Mouse (Mus musculus) kidney, postnatal 25 days (tissue): ENCODE measurements around the gene Asb10.
A peak's percentile ranks its signal among the peaks of the same experiment; 100 is the strongest.

Experiments used
- DNase-seq, 2 experiments: peaks; one replicate each; pipeline ENCODE4 v3.0.0; 2021; ENCODE audit warnings: mixed read lengths in 2 of 2

Asb10 gene

DNA sequence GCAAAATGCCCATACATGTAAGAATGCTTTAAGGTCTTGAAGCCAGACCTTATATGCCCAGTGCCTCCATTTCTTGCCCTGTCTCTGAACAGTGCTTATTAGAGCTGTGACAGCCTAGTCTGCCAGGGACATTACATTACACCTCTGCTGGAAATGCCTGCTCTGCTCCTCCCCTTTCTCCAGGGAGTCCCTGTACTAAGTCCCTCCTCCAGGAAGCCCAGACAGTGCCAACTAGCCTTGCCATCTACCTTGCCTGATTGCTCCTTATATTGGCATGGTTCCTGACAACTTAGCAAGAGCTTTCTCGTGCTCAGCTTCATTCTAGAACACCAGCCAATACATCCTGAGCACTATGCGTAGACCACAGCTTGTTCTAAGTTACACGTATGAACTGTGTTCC is 5.0 kb downstream of the Asb10 start:
- no peak for DNase-seq

- peak in 1 of 2 experiments; percentile 22 for DNase-seq
These were observed 6.5 kb downstream of the Asb10 start for GRCm38 (mm10) chr5:24534292-24534691.

- DNase-seq, result no peak
These were observed 7.4 kb downstream of the Asb10 start for GRCm38 (mm10) chr5:24533391-24533790.

GRCm38 (mm10) chr5:24530042-24530689 is 10.6 kb downstream of the Asb10 start:
- DNase-seq, result peak; percentile 89 to 95

GRCm38 (mm10) chr5:24527780-24528179 is 13.0 kb downstream of the Asb10 start:
- no peak for DNase-seq

DNA sequence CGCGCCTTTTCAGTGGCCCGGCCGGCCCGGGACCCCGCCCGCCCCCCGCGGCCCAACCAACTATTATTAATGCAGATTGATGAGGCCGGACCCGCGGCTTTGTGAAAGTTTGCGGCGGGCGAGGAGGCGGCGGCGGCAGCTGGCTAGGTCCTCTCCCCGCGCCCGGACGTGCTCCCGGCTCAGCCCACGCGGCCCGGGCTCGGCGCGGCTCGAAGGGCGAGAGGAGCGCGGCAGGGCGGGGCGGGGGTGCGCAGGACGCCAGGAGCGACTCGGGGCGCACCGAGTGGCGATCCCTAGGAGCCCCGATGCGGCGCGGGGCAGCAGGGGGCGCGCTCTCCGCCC is 13.9 kb downstream of the Asb10 start, which contains the start of gene Gbx1:
Gene Gbx1 (minus strand): TSS at position 314 of the 342 bp plus-strand sequence.
- no peak for DNase-seq

DNA sequence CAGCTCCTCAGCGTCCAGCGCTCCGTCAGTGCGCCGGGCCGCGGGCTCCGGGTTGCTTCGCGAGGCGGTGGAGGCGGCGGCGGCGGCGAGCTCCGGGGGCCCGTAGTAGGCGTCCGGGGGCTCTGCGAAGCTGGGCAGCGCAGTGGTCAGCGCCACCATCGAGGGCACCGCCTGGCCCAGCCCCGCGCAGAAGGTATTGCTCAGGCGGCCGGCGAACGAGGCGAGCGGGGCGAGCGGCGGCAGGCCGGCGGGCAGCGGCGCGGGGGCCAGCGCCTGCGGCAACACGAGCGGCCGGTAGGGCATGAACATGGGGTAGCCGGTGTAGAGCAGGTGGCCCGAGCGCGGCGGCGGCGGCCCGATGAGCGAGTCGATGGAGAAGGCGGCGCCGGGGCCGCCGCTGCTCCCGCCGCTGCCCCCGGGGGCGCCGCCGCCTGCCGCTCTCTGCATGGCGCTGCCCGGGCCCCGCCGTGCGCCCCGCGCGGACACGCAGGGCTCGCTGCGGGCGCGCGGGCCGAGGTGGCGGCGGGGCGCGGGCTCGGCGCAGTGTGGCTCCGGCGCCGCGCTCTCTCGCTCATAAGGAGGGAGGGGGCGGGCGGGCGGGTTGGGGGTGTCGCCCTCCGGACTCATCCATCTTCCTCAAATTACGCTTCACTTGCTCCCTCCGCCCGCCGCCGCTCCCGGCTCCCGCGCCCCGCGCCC is 14.4 kb downstream of the Asb10 start:
- no peak for DNase-seq

DNA sequence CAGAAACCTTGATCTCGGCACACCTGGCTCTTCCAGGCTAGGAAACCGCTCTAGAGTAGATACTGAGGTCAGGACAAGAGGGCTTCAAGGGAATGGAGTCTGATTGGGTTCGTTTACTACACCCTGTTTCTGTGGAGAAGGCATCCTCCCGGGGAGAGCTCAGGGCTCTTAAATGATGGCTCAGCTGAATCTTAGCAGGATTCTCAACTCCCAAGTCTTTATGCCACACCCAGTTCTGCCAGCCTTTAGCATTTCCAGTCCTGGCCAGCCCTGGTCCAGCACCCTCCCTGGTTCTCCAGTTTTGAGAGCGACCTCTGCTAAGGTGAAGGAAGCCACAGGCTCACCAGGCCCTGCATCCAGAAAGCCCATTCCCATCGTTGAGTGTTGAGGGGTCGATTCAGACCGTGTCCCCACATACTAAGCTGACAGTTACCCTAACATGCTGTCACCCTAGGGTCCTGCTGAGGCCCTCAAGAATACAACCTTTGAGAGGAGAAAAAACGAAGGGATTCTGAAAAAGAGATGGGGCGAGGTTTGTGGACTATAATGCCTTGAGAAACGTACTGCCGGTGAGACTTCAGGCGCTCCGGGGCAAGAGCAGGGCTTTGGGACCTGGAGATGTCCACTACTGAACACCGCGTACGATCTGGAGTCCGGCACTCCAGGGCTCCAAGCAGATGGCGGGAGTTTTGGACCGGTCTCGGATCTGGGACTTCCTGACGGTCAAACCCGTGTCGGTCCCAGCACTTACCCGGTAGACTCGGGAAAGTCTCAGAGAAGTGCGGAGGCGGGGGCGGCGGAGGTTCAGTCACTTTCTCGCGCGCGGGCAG is 15.2 kb downstream of the Asb10 start:
- no peak for DNase-seq

DNA sequence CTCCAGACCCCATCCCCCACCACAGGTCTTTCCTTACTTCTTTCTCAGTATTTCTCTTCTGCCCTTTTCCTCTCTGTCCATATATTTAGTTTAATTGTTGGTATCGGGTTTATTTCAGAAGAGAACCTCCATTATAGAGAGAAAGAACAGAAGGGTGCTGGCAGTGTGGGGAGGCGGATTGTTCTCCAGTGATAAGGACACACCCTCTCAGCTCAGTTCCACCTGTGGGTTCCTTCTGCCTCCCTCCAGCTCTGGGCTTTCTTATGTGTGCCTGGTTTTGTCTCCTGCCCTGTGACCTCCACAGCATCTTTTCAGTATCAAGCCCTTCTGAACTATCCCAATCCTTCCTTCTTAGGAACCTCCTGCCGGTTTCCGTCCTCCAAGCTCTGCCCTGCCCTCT is 16.3 kb downstream of the Asb10 start:
- no peak for DNase-seq

DNA sequence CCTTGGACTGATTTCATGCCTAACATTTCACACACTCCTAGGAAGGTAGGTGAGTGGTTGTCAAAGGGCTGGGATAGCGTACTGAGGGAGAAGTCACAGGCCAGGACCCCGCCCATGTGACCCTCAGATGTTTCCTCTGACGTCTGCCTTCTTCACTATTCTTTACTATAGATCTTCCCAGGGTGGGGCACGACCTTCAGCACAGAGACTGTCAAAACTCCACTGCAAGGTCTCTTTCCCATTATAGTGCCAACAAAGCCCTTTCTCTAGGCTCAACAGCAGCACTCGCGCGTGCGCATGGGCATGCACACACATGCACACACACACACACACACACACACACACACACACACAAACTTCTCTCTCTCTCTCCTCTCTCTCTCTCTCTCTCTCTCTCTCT is 17.0 kb downstream of the Asb10 start:
- no peak for DNase-seq

- DNase-seq, result no peak
These were observed 19.4 kb downstream of the Asb10 start for GRCm38 (mm10) chr5:24521366-24521765.

DNA sequence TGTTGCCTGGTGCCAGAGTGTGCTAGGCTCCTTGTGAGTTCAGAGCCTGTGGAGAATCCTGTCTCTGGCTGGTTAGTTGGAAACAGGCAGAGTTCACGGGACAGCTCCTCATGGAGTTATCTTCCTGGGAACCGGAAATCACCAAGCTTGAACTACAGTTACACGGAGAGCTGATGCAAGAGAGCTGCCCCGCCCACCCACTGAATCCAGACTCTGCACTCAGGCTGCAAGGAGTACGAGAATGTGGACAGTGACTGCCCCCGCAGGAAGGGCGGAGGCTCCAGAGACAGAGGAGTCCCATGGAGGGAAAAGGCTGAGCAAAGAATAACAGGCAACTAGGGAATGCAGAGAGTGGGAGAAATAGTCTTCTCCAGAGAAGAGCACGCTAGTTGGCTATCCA is 28.5 kb downstream of the Asb10 start:
- DNase-seq, result peak; percentile 45 to 78

GRCm38 (mm10) chr5:24510635-24511034 is 30.1 kb downstream of the Asb10 start:
- DNase-seq, result peak; percentile 56 to 71

GRCm38 (mm10) chr5:24508406-24508805 is 32.4 kb downstream of the Asb10 start:
- DNase-seq, result no peak

DNA sequence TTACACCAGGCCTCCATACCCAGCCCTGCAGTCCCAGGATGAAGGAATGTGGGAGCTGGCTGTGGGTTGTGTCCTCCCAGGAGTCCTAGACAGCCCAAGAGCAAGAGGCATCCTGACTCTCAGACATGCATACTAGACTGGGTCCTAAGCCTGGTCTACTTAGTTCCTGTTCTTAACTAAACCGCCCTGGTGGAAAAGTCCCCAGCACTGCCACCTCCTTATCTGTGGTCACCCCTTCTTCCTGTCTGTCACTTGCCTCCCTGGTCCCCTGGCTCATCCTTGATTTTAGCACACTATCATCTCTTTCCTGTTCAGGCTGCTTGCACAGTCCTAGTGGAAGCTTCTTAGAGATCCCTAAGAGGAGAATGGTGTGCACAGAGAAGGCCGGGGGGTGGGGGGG is 35.3 kb downstream of the Asb10 start:
- DNase-seq, result no peak

DNA sequence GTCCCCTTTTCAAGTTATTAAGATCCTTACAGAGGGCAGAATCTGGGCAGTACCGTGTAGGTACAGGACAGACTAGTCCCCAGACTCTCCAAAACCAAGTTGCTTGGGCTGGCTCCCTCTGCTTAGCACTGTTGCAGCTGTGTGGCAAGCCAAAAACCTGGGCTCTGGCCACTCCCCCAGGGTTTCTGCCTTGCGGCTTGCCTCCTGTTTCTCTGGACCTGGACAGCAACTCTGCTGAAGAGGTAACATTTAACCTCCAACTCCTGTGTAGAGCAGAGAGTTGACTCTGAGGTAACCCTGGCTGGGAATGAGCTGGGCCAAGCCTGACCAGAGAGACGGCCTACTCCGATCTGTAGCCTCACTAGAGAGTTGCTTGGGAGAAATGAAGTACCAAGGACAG is 38.0 kb downstream of the Asb10 start:
- DNase-seq, result peak; percentile 56 to 71

DNA sequence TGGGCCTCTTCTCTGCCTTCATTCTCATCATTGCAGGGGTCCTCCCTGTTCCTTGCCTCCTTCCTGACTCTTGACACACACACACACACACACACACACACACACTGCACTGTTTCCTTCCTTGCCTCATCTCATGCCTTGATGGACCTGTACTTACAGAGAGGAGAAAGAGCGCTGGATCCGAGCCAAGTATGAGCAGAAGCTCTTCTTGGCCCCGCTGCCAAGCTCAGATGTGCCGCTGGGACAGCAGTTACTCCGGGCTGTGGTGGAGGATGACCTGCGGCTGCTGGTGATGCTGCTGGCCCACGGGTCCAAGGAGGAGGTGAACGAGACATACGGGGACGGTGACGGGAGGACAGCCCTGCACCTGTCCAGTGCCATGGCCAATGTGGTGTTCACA is 39.9 kb downstream of the Asb10 start:
- DNase-seq, result peak in 1 of 2 experiments; percentile 40

DNA sequence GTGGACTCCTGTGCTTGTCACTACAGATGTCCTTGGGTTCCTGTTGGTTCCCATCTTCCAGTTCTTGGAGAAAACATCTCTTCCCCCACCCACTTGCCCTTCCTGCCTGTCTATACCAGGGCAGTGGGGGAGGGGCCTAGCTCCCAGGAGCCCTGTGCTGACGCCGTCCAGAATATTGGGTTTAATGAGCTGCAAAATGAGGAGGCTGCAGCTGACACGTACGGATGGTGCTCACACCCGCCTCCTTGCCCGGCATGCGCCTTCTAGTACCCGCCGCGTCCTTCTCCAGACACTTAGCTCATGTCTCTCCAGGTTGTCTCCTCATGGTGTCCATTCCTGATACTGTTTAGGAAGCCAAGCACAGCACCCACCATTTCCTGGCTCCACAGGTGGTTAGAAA is 41.7 kb downstream of the Asb10 start:
- DNase-seq, result no peak

- DNase-seq, result no peak
These were observed 43.3 kb downstream of the Asb10 start for GRCm38 (mm10) chr5:24497526-24497925.

DNA sequence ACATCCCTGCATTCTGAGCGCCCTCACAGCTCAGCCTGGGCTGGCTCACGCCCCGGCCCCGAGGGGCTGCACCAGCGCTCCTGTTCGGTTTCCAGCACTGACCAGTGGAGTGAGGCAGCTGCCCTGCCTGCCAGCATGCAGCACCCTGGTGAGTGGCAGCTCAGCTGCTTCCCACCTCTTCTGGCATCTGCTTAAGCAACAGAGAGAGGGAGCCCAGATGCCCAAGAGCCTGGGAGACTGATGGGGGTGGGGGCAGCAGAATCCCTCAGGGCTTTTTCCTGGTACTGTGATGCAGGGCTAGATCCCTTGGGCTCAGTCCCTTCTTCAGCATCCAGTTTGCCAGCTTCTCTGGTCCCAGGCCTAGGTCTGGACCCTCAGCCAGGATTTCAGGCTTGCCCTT is 44.0 kb downstream of the Asb10 start:
- DNase-seq, result no peak

GRCm38 (mm10) chr5:24495019-24495418 is 45.8 kb downstream of the Asb10 start:
- no peak for DNase-seq

DNA sequence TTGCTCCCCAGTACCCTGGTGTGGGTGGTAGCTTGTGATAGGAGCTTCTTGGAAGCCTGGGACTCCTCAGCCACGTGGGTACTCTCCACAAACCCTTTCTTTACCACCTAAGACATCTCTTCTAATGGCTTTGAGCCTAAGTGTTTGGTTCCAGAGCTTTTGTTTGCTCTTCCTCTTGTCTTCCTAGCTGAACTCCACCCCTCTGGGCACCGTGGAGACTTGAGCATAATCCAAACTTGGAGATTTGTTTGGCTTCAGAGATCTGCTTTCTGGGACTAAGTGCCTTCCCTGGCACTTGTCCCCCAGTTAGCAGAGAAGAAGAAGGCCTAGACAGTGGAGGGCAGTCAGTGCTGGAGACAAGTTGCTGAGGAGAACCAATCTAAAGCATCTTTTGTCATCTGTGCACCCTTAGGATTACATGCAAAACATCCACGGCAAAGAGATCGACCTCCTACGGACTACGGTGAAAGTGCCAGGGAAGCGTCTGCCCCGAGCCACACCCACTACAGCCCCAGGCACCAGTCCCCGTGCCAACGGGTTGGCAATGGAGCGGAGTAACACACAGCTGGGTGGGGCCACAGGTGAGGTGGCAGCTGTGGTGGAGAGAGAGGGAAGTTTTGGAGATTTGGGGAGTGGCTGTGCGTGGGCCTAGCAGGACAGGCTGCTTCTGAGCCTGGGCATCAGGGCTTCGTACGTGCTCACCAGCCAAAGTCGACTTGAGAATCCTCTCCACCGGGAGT is 48.1 kb downstream of the Asb10 start:
- DNase-seq, result no peak

- DNase-seq, result no peak
These were observed 50.3 kb downstream of the Asb10 start for GRCm38 (mm10) chr5:24490413-24490920.
